Mouse (Mus musculus): ENCODE measurements around the gene Ncan.

The Ncan gene

DNA sequence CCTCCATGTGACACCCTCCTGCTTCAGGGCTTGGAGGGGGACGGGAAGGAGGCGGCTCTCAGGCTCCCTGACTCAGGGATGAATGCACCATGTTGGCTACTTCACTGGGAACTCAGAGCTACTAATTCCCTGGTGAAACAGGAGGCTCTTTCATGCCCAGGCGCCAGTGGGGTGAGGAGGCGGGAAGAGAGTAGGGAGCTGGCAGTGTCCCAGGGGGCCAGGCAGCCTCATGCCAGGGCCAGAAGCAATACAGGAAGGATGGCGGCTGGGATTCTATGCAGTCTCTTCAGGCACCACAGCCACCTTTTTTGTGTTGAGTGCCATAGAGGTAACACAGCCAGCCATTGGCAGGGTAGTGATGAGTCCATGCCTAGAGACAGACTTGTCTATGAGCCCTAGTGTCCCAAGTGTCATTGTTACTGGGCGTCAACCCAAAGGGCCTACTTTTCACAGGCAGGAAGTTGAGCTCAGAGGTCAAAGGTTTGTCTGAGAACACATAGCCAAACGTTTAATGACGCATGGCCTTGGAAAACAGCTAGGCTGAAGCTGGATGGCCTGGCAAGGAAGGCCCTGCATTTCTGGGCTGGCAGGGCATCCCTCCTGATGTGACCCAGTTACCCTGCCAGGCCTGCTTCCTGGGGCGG, 8.8 kb upstream of the Ncan start:
- no peak for DNase-seq (ENCODE audit: low read depth, low spot score)

DNA sequence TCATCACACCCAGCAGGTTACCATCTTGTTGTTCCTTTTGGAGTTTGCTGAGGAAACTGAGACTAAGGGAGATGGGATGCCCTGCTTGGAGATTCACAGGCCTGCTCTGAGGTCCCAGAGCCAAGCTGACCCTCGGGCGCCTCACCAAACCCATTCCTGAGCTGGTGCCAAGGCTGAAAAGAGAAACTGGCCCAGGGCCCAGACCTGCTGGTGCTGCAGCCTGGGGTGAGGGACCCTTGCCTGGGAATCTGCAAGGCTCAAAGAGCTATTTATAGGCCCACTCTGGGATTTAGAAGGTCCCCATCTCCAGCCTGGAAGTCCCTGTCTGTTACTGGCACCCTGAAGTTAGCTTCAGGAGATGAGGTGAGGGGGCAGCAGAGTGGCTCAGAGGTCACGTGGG, 7.8 kb upstream of the Ncan start:
- DNase-seq (ENCODE audit: low read depth, low spot score): no peak

DNA sequence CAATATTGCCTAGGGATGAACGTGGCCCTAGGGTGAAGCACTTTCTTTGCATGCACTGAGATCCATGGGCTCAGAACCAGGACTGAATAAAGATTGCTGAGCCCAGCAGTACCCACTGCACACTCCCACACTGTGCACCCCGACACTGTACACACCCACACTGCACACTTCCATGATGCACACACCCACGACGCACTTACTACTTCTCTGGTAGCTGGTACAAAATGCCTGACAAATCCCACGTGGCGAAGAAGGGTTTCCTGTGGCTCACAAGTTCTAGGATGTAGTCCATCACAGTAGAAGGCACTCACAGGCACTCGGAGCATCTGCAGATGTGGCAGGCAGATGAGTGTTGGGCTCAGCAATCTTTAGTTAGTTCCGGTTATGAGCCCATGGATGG, 4.3 kb upstream of the Ncan start:
- no peak for DNase-seq (ENCODE audit: low read depth, low spot score)

DNA sequence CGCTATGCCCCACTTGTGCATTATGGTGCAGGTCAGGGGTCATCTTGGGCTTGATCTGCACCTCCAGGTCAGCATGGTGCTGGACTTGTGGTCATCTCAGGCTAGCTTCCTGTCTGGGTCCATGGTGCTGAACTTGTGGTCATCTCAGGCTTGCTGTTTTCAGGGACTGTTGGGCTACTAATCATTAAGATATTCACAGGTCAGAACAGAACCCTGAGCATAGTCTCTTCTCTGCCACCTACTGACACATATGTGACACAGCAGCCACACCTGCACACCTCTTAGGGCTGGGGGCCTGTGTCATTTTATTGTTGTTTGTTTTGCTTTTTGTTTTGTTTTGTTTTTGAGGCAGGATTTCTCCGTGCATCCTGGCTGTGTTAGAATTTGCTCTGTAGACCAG, 2.2 kb upstream of the Ncan start:
- DNase-seq (ENCODE audit: low read depth, low spot score): no peak

DNA sequence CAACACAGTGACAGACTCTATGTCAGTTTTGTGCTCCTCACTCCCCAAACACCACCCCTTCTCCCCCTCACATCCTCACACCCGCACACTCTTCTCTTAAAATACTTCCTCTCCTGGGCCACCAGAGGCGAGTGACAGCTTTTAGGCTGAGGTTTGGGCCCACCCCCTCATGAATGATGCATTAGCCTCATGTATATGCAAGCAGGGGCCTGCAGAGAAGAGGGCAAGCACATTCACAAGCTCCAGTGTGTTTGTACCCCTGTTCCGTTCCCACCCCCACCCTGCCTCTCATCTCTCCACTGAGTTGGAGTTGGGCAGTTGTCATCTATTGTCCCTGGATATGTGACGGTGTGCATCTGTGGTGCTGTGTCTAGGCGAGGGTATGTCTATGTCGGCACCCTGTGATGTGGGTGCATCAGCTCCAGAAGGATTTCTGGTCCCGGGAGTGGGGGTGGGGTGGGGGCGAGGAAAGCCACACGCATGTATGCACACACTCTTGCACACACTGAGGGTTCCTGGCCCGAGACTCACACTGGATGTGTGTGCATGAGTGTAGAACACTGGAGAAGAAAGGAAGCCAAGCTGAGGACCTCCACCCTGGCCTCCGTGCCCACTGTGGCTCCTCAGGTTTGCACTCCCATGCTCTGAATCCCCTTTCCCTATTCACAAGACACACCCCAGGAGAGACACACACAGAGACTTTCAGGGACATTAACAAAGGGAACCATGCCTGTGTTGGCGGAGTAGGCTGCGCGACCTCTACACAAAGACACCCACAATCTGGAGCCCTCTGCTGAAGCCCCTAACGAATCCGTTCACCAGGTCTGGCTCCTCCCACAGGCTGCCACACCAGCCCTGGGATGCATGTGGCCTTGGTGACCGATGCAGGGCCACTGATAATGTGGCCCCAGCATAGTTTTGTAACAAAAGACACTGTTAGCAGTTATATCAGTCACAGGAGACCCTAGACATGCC, 1.7 kb downstream of the Ncan start:
- DNase-seq (ENCODE audit: low read depth, low spot score): peak; percentile 74

DNA sequence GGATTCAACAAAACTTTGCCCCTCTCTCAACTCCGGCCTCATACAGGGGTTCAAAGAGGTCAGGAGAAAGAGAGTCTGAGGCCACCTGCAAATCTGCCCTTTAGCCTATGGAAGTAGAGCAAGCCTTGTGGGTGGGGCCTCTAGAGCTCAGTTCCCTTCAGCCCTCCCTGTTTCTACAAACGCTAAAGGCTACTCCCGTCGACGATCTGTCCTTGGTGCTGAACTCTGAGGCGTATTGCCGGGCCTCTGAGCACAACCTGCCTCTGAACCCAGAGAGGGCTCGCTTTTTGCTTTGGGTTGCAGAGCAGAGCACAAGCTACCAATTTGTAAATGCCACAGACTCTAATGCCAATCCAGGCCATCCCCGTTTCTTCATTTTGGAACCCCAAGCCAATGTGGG, 3.1 kb downstream of the Ncan start:
- no peak for DNase-seq (ENCODE audit: low read depth, low spot score)

DNA sequence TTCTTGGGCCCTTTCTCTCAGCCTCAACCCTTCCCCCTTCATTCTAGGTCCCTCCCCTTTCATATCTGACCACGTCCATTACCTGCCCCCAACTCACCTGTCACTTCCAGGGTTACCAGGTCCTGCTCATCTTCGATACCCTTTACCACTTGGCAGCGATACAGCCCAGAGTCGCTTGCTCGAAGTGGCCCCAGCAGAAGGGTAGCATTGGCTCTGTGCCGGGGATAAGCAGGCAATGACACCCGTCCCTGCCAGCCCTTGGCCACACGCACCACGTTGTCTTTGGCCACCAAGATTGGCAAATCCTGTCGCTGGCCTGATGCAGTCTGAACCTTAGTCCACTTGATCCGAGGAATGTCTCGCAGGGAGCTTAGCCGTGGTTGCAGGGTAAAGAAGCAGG, 5.8 kb downstream of the Ncan start:
- DNase-seq (ENCODE audit: low read depth, low spot score): no peak

DNA sequence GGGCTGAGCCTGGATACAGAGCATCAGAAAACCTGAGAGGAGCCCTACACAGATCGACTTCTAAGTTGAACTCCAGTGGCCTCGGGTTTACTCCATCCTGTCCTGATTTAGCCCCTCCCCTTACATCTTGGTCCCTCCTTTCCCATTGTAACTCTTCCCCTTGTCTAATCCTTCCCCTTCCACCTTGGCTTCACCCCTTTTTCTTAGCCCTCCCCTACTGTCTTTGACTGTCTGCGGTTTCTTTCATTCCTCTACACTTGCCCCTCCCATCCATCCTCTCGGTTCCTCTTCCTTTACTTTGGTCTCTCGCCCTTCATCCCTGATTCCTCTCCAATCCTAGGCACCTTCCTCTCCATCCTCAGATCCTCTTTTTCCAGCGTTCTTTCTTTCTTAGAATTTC, 6.2 kb downstream of the Ncan start:
- no peak for DNase-seq (ENCODE audit: low read depth, low spot score)

DNA sequence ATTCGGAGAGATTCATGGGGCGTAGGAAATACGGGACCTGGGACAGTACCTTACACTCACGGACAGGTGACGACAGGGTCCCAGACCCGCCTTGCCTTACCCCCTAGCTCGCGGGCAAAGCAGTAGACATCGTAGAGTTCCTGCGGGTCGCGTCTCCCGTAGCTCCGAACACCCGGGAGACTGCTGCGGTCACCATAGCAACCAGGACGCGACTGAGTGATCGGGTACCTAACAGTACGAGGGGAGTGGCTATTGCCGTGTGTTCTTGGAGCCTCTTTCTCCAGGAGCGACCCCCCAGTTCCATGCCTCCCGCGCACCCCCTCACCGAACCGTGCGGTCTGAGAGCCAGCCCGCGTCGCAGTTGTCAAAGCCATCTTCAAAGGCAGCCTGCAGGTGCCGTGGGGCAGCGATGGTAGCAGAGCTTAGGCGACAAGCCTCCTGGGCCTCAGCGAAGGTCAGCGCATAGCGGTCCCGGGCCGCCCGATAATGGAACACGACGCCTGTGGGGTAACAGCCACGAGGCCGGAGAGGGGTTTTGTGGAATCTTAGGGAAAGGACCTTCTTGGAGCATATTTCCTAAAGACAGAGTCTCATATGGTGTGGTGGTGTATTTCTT, 8.2 kb downstream of the Ncan start:
- no peak for DNase-seq (ENCODE audit: low read depth, low spot score)

DNA sequence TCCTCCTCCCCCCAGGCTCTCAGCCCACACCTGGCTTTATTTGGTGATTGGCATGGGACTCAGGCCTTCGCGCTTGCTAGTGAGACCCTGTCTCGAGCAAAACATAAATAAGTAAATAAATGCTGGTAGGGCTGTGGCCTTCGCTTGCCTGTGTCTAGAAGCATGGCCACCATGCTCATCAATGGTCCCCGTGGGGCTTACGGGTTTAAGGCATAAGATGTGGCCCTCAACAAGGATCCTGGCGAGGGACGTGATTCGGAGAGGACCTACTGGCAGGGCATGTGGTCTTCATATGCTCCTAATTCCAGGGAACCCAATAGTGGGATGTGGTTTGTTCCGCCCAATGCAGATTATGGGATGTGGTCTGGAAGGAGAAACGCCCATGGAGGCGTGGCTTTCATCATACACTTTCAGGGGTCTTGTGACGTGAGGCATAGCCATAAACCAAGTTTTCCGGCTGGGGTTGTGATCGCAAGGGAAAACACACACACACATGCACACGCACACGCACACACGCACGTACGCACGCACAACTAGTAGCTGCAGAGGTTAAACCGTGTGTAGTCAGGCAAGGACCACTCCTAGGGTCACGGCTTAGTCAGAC, 9.4 kb downstream of the Ncan start:
- DNase-seq (ENCODE audit: low read depth, low spot score): no peak

DNA sequence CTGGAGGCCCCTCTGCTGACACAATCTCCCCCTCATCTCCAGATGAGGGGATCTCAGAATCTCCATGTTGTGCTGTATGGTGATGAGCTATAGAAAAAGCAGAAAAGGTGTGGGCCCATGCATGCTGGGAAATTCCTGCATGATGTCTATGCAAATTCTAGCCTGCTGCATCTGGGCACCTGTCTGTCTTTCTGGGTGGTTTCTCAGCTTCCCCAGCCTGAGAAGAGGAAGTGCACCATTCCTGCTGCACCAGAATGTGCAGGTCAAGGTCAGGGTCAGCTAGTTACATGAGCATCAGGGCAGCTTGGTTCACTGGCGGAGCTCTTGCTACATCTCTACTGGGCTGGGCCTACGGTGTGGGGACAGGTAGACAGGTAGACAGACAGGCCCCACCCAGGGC, 10.2 kb downstream of the Ncan start:
- no peak for DNase-seq (ENCODE audit: low read depth, low spot score)

DNA sequence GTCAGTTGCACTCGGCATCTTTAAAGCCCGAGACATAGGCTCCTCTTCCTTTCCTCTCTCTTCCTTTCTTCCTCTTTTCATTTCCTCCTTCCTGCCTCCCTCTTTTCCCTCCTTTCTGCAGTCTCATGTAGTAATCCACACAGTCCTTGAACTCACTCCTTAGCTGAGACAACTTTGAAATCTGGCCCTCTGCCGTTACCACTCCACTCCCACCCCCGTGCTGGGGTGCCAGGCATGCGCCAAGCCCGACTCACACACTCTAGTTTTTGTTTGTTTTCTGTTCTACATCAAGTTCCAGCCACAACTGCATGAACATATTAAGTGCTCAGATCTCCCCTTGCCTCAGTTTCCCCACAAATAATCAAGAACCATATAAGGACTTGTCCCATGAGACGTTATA, 15.8 kb downstream of the Ncan start:
- DNase-seq (ENCODE audit: low read depth, low spot score): no peak

DNA sequence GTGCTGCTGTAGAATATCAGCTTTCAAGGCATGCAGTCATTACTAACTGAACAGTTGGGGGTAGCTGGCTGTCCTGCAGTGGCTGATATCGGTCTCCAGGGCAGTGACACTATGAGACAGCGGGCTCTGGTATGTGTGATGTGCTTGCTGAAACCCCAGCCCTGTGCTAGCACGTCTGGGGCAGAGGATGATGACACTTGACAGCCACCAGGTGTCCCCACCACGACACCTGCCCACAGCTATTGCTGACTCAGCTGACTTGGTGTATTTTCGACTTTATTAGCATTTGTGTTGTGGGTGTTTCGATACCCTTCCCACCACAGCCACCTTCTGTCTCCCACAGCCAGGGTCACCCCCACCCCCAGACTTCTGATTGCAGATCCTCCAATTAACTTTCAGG, 16.2 kb downstream of the Ncan start:
- DNase-seq (ENCODE audit: low read depth, low spot score): no peak

DNA sequence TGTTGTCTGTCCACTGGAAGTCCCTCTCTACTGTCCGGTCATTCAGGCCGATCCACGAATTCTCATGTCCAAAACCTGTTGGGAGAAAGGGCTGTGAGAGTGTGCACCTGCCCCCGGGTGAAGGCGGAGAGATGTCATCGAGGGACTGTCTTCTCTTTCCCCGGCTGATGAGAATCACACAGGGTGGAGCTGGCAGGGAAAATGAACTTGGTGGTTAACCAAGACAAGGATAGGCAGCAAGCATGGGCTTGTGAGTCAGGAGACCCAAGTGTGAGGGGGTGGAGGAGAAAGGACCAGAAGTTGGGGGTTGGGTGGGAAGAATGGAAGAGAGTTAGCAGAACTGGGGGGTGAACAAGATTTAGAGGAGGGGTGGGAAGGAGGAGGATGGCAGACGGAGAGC, 20.4 kb downstream of the Ncan start:
- DNase-seq (ENCODE audit: low read depth, low spot score): no peak

DNA sequence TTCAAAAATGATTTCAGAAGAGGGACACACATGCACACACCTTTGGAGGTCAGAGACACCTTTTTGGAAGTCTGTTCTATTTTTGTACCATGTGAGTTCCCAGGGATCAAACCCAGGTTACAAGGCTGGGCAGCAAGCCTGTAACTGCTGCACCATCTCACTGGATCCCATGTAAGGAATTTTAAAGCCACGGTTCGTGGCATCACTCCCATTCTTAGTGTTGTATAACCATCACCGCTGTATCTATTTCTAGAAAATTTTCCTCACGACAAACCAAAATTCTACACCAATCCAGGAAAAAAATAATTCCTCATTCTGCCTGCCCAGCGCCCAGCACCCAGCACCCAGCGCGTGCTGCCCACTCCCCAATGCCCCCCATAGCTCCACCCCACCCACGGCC, 21.4 kb downstream of the Ncan start:
- no peak for DNase-seq (ENCODE audit: low read depth, low spot score)

DNA sequence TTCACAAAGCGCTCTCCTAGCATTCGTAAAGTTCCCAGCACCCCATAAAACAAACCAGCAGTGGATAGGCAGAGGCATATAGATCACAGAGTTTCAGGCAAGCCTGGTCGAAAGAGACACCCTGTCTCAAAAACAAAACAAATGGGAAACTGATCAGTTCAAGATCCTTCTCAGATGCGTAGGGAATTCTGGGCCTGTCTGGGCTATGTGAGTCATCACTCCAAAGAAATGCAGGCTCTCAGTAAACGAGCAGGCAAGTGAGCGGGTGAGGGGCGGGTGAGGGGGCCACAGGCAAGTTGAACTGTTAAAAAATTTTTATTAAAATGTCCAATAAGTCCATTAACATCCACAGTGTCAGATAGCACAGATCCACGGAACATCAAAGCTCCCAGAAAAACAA, 27.9 kb downstream of the Ncan start:
- no peak for DNase-seq (ENCODE audit: low read depth, low spot score)

DNA sequence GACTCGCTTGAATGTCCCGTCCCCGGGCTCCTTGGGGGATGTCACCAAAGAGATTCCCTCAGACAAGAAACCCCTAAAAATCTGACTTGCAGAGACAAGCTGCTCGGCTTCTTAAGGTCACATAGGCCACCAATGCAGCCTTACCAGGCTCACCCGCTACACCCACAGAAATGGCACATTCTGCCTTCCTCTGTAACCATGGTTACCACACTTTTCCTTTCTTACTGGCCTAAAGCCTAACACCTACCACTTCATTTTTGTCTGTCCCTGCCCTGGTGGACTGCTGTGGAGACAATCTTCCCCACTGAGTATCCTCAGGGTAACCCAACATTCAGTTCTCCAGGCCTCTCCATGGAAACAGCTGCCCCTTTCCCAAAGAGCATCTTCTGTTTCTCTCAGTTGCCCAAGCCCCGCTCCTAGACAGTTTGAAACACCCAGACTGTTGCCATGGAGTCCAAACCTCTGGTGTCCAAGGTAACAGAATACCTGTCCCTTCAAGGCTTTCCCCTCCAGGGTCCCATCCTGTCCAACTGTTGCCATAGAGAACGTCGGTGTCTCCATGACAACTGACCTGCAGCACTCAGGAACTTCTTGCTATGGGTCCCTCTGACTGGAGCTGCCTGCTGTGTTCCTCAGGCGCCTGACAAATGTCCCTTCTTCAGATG, 31.2 kb downstream of the Ncan start:
- DNase-seq (ENCODE audit: low read depth, low spot score): peak; percentile 16

DNA sequence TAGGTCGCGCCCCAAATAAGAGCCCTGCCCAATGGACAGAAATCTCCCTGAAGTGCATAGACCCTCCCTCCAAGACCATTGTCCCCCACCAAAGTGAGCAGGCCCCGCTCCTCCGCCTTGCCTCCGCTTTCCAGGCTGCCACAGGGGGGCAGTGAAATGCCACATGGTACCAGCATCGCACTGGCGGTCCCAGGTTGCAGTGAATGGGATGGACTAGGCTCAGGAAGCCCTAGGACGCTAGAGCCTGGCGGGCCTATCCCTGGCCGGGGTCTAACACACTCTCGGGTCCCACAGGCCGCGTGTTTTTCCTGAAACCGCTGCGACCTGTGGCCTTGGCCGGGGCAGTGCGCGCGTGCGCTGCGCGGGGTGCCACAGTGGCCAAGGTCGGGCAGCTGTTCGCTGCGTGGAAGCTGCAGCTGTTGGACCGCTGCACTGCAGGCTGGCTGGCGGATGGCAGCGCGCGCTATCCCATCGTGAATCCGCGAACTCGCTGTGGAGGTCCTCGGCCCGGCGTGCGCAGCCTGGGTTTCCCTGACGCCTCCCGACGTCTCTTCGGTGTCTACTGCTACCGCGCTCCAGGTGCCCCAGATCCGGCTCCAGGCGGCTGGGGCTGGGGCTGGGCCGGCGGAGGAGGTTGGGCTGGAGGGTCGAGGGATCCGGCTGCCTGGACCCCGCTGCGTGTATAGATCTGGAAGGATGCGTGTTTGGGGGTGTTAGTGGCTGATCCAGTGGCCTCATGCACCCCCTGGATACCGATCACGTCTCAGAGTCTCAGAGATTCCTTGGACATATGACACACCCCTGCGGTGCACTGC, 32.6 kb downstream of the Ncan start:
- peak; percentile 26 for DNase-seq (ENCODE audit: low read depth, low spot score)

DNA sequence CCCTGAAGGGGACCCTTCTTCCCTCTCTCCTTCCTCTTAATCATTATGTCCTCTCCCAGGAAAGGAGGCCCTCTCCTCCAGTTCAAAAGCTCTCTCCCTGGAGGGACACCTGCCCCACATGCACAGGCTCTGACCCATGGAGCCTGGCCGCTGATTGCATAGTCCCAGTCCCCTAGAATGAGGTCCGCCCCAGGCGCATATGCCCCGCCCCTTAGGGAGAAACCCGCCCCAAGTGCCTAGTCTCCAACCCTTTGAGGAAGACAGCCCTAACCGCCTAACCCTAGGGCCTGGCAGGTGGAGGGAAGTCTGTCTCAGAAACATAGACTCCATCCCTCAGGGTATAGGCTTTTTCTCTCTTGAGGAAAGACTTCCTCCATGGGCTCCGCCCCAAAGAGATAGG, 33.4 kb downstream of the Ncan start:
- no peak for DNase-seq (ENCODE audit: low read depth, low spot score)

DNA sequence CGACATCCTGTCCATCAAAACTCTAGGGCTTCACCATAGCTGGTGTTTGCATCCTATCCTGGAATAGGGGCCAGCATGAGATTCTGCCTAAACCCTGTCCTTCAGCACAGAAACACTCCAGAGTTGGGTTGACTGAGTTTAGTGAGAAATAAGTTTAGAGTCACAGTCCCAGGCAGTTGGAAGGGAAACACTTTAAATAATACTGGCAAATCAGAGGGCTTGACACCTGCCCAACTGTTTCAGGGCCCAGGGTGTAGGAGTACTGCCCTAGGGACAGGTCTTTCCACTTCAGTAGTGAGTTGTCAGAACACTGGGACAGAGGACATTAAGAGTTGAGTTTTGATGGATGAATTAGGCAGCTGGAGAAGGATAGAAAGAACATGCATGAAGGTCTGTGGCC, 34.5 kb downstream of the Ncan start:
- no peak for DNase-seq (ENCODE audit: low read depth, low spot score)
